In the genomic region with DNA sequence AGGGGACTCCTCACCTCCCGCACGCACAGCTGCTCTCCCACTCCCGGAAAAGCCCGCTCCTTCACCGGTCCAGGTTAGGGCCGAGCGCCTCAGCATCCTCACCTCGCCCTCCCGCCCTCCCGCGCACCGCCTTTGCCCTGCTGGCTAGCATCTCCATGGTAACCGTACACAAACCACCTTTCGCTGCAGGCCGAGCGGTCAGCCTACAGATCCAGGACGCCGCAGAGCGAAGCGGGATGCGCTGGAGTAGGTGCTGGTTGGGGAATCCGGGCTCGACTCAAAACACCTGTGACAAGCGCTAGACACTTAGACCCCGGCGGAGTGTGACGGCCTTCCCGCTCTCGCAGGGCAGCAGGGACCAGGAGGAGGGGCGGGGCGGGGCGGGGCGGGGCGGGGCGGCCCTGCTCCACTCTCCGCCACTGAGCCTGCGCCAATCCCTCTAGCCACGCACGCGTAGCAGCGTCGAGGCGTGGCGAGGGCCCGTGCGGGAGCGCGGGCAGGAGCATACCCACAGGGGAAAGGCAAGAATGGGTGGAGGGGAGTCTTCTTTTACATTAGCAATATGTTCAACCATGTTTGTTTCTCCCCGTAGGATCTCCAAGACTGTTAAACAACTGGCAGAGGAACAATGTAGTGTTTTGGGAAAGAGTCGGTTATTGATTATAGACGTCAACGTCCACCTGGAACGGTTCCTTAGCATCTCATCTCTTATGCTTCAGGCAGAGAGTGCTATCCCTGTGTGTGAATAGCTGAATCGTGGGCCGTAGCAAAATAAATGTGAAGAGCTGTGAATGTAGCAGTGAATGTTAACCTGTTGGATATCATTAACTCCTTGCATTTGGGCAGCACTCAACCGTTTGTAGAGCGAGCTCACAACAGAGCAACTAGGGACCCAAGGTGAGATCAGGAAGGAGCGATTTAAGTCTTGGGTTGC, we compare ENCODE assay signal across 8 mouse cellular contexts. TPM values are rescaled to one million over a fixed set of nuclear protein-coding genes. Genes with fewer than 3 reads are reported as not detected.
A peak's percentile ranks its signal among the peaks of the same experiment; 100 is the strongest.
DNase-seq lines count a peak whose midpoint lies in the region; ATAC-seq and TF ChIP-seq lines count a peak whose summit lies in the region.

Gene Armc2, minus strand, starts transcription at position 427 of the 934 bp plus-strand sequence.

- in situ Hi-C loops in CH12.LX (cut with MboI; ENCODE audit: low pct_ligation_motif_present, low pct_unique_long_range_greater_than_20kb, low sequenced_read_pairs): loop anchor here (25.0 kb wide), 1 partner anchor 306 kb away; the partner anchor contains the start of gene Ccdc162

- peaks cover 4% of the 10 kb centered on the region for H3K27me3 ChIP-seq in CH12.LX (replicated peaks)
- H3K27me3 ChIP-seq in forebrain, embryonic 10.5 days (ENCODE audit: poor library complexity, severe bottlenecking): peaks cover 43% of the 10 kb centered on the region
- peaks cover 2% of the 10 kb centered on the region; the same call in 1 of the 2 replicates for H3K27me3 ChIP-seq in heart, embryonic 16.5 days (ENCODE audit: control insufficient read depth, insufficient read depth, low read length)
- peaks cover 33% of the 10 kb centered on the region for H3K27me3 ChIP-seq in liver, embryonic 15.5 days
- 0 out of 2 replicates have a peak, but pooled peaks cover 5% of the 10 kb centered on the region for H3K27me3 ChIP-seq in neural tube, embryonic 12.5 days (replicated peaks)
- no peaks in the 10 kb centered on the region for H3K27me3 ChIP-seq in stomach, postnatal 0 days (ENCODE audit: control insufficient read depth, insufficient read depth, low read length)

- peaks cover 5 to 7% of the 10 kb centered on the region in 2 experiments; a peak in 3 of 4 replicates for H3K4me1 ChIP-seq in CH12.LX (ENCODE audit: control insufficient read depth in 1 of 2, insufficient read depth in 2 of 2)
- H3K4me1 ChIP-seq in forebrain, embryonic 10.5 days: peaks cover 12% of the 10 kb centered on the region
- H3K4me1 ChIP-seq in heart, embryonic 16.5 days (ENCODE audit: control insufficient read depth, insufficient read depth, low read length): peaks cover 8% of the 10 kb centered on the region
- peaks cover 12% of the 10 kb centered on the region for H3K4me1 ChIP-seq in liver, embryonic 15.5 days (replicated peaks)
- H3K4me1 ChIP-seq in neural tube, embryonic 12.5 days: peaks cover 4% of the 10 kb centered on the region; the same call in 1 of the 2 replicates
- no peaks in the 10 kb centered on the region for H3K4me1 ChIP-seq in stomach, postnatal 0 days (replicated peaks; ENCODE audit: control insufficient read depth, insufficient read depth)

- ATAC-seq in heart, embryonic 16.5 days (replicated peaks; ENCODE audit: extremely low read depth, insufficient read depth, low FRiP score): peak; percentile 96
- ATAC-seq in liver, embryonic 15.5 days (ENCODE audit: insufficient read depth): peak; percentile 94
- peak; percentile 98 for ATAC-seq in neural tube, embryonic 12.5 days (ENCODE audit: low FRiP score, low read depth)
- ATAC-seq in stomach, postnatal 0 days (ENCODE audit: low FRiP score, low TSS enrichment): peak; percentile 94

- H3K4me2 ChIP-seq in CH12.LX (ENCODE audit: insufficient read depth, low read depth, poor library complexity, severe bottlenecking): peak within 1 kb of the TSS; percentile 95
- peak within 1 kb of the TSS; percentile 90 for H3K4me2 ChIP-seq in heart, embryonic 16.5 days (ENCODE audit: low read depth, low read length)
- peak within 1 kb of the TSS; percentile 83 for H3K4me2 ChIP-seq in liver, embryonic 15.5 days
- peak within 1 kb of the TSS; percentile 89 for H3K4me2 ChIP-seq in neural tube, embryonic 12.5 days (replicated peaks)
- peak within 1 kb of the TSS; percentile 72 for H3K4me2 ChIP-seq in stomach, postnatal 0 days (replicated peaks; ENCODE audit: low read depth)

- no peaks in the 10 kb centered on the region for H3K36me3 ChIP-seq in CH12.LX (replicated peaks in 1 of 2; ENCODE audit: control insufficient read depth in 1 of 2, insufficient read depth in 1 of 2, low read length in 1 of 2)
- no peaks in the 10 kb centered on the region for H3K36me3 ChIP-seq in forebrain, embryonic 10.5 days (replicated peaks)
- no peaks in the 10 kb centered on the region for H3K36me3 ChIP-seq in heart, embryonic 16.5 days (ENCODE audit: control insufficient read depth, insufficient read depth)
- H3K36me3 ChIP-seq in liver, embryonic 15.5 days (replicated peaks): no peaks in the 10 kb centered on the region
- H3K36me3 ChIP-seq in neural tube, embryonic 12.5 days: no peaks in the 10 kb centered on the region
- H3K36me3 ChIP-seq in stomach, postnatal 0 days (ENCODE audit: control insufficient read depth, insufficient read depth, low read length): no peaks in the 10 kb centered on the region

- TF ChIP-seq RAD21 in CH12.LX (IDR thresholded peaks at IDR 0.05; ENCODE audit: low read depth, low read length): no peak

- no peak for TF ChIP-seq EP300 in CH12.LX (IDR thresholded peaks at IDR 0.05; ENCODE audit: low read length)
- no peak for TF ChIP-seq EP300 in stomach, postnatal 0 days (optimal IDR thresholded peaks at IDR 0.05)

- no peaks in the 10 kb centered on the region for H3K9me3 ChIP-seq in CH12.LX (replicated peaks; ENCODE audit: low read length)
- H3K9me3 ChIP-seq in forebrain, embryonic 10.5 days: no peaks in the 10 kb centered on the region
- H3K9me3 ChIP-seq in heart, embryonic 16.5 days (replicated peaks; ENCODE audit: control insufficient read depth, low read length): no peaks in the 10 kb centered on the region
- H3K9me3 ChIP-seq in liver, embryonic 15.5 days (replicated peaks): no peaks in the 10 kb centered on the region
- H3K9me3 ChIP-seq in neural tube, embryonic 12.5 days: no peaks in the 10 kb centered on the region
- no peaks in the 10 kb centered on the region for H3K9me3 ChIP-seq in stomach, postnatal 0 days (ENCODE audit: control insufficient read depth, low read length)

- peak within 1 kb of the TSS; percentile 41 to 59 (median 48) for H3K4me3 ChIP-seq in CH12.LX (replicated peaks in 1 of 3; ENCODE audit: low read depth in 2 of 3, low read length in 2 of 3, poor library complexity in 1 of 3)
- H3K4me3 ChIP-seq in forebrain, embryonic 10.5 days: peak within 1 kb of the TSS; percentile 72
- peak within 1 kb of the TSS; percentile 66 for H3K4me3 ChIP-seq in heart, embryonic 16.5 days (ENCODE audit: low read length)
- H3K4me3 ChIP-seq in liver, embryonic 15.5 days (replicated peaks): peak within 1 kb of the TSS; percentile 59
- peak within 1 kb of the TSS; percentile 58 for H3K4me3 ChIP-seq in neural tube, embryonic 12.5 days
- H3K4me3 ChIP-seq in stomach, postnatal 0 days (ENCODE audit: low read depth, low read length): peak within 1 kb of the TSS; percentile 46

- peak within 1 kb of the TSS; percentile 49; the same call in 1 of the 2 replicates for H3K9ac ChIP-seq in CH12.LX (ENCODE audit: insufficient read depth, low read depth)
- peak within 1 kb of the TSS; percentile 72 for H3K9ac ChIP-seq in heart, embryonic 16.5 days (ENCODE audit: low read length)
- H3K9ac ChIP-seq in liver, embryonic 15.5 days: peak within 1 kb of the TSS; percentile 39
- H3K9ac ChIP-seq in neural tube, embryonic 12.5 days: peak within 1 kb of the TSS; percentile 60
- H3K9ac ChIP-seq in stomach, postnatal 0 days (ENCODE audit: low read length): peak within 1 kb of the TSS; percentile 53

- peak; percentile 64 for TF ChIP-seq POLR2A in CH12.LX (IDR thresholded peaks at IDR 0.05; ENCODE audit: low read depth, low read length)

- H3K79me2 ChIP-seq in CH12.LX (replicated peaks; ENCODE audit: control insufficient read depth, extremely low read depth, insufficient read depth, poor library complexity, severe bottlenecking): no peaks in the 10 kb centered on the region

- DNase-seq in CH12.LX (ENCODE audit: extremely low read depth): peak; percentile 57
- DNase-seq in c-Kit-positive CD71-negative TER-119-negative erythroid progenitor cells, embryonic 14.5 days (ENCODE audit: low read depth): peak; percentile 50
- peak; percentile 79 for DNase-seq in forebrain, embryonic 10.5 days (ENCODE audit: extremely low spot score, low spot score)
- peak; percentile 75 to 87 for DNase-seq in kidney, postnatal 25 days
- peak; percentile 82 for DNase-seq in stomach, postnatal 0 days (ENCODE audit: low spot score)

- dilution Hi-C loops in CH12.LX (cut with MboI; ENCODE audit: extremely low pct_ligation_motif_present, extremely low pct_unique_long_range_greater_than_20kb, low sequenced_read_pairs): no loop called here

- TF ChIP-seq CTCF in CH12.LX (conservative IDR thresholded peaks at IDR 0.05 in 1 of 2, IDR thresholded peaks at IDR 0.05 in 1 of 2; ENCODE audit: low read depth in 2 of 2, low read length in 2 of 2): no peak
- TF ChIP-seq CTCF in stomach, postnatal 0 days (IDR thresholded peaks at IDR 0.05; ENCODE audit: low read depth): no peak

- H3K27ac ChIP-seq in CH12.LX (ENCODE audit: insufficient read depth, low read depth): no peak within 1 kb of the TSS
- H3K27ac ChIP-seq in forebrain, embryonic 10.5 days: peak within 1 kb of the TSS; percentile 78
- H3K27ac ChIP-seq in heart, embryonic 16.5 days (ENCODE audit: low read length): no peak within 1 kb of the TSS
- no peak within 1 kb of the TSS for H3K27ac ChIP-seq in liver, embryonic 15.5 days (replicated peaks)
- no peak within 1 kb of the TSS for H3K27ac ChIP-seq in neural tube, embryonic 12.5 days
- H3K27ac ChIP-seq in stomach, postnatal 0 days (replicated peaks): no peak within 1 kb of the TSS

- 3% methylated on average over 58 of the region's 58 CpGs for WGBS in forebrain, embryonic 10.5 days
- WGBS in heart, embryonic 16.5 days: 3% methylated on average over 55 of the region's 58 CpGs
- 3% methylated on average over 56 of the region's 58 CpGs for WGBS in liver, embryonic 15.5 days (ENCODE audit: insufficient replicate concordance)
- 3% methylated on average over 58 of the region's 58 CpGs for WGBS in neural tube, embryonic 12.5 days
- WGBS in stomach, postnatal 0 days: 3% methylated on average over 55 of the region's 58 CpGs

TF ChIP-seq in CH12.LX, 34 proteins besides CTCF, POLR2A, EP300 and RAD21 (continues in another document):
- TF ChIP-seq KAT2A (IDR thresholded peaks at IDR 0.05; ENCODE audit: insufficient replicate concordance, low read length): no peak
- TF ChIP-seq SIN3A (IDR thresholded peaks at IDR 0.05; ENCODE audit: low read length): peak; percentile 18; the same call in 1 of the 2 replicates
- TF ChIP-seq TBP (conservative IDR thresholded peaks at IDR 0.05; ENCODE audit: low read depth, low read length): no peak
- no peak for TF ChIP-seq GABPA (IDR thresholded peaks at IDR 0.05; ENCODE audit: insufficient replicate concordance, low read depth, low read length)

RNA-seq across cellular contexts. Expression of gene Armc2, which starts in this region (rescaled TPM):
- 0.34 and 0.71 TPM in 2 replicates for total RNA-seq in CH12.LX (2012; rRNA removed)
- 0.66 and 0.90 TPM in 2 replicates for total RNA-seq in CH12.LX (2014; rRNA removed)
- polyA plus RNA-seq in CH12.LX (2012; ENCODE audit: insufficient read length, low read depth): 0.79 and 0.99 TPM in 2 replicates
- polyA plus RNA-seq in forebrain, embryonic 10.5 days (2016; fragmentation: Nextera tagmentation; extraction: Ambion mirVana): 2.9 and 3.0 TPM in 2 replicates
- 2.3 and 2.5 TPM in 2 replicates for polyA plus RNA-seq in heart, embryonic 16.5 days (2015; fragmentation: Nextera tagmentation; extraction: Ambion mirVana)
- 0.06 and 0.08 TPM in 2 replicates for polyA plus RNA-seq in liver, embryonic 15.5 days (2015; fragmentation: Nextera tagmentation; extraction: Ambion mirVana)
- 1.9 and 3.1 TPM in 2 replicates for polyA plus RNA-seq in neural tube, embryonic 12.5 days (2016; fragmentation: Nextera tagmentation; extraction: Ambion mirVana)
- polyA plus RNA-seq in stomach, postnatal 0 days (2015; fragmentation: Nextera tagmentation; extraction: Ambion mirVana): 1.5 and 1.8 TPM in 2 replicates

Comparison
In these comparisons a context has a peak if more than half of its experiments do, and no peak if none do; other contexts are left out.
1. Peak in DNase-seq, H3K4me3 ChIP-seq, H3K9ac ChIP-seq and H3K4me2 ChIP-seq in CH12.LX; RNA of the gene not detected or under 1 TPM.
2. Peak in ATAC-seq, H3K4me3 ChIP-seq, H3K9ac ChIP-seq and H3K4me2 ChIP-seq in liver, embryonic 15.5 days; RNA of the gene not detected or under 1 TPM.